Mouse (Mus musculus): ENCODE measurements at regions not wholly inside any gene's neighbourhood (a gene's known extent, or its start where the extent isn't known, plus 50 kb on each side); places are given as distances from the start of the nearest gene placed in this dataset.

GRCm38 (mm10) chr2:159278896-159279295, 484.3 kb downstream of the Dhx35 start:
- TF ChIP-seq CTCF (IDR thresholded peaks at IDR 0.05; ENCODE audit: control insufficient read depth, insufficient read depth, insufficient read length) (no peak), FOSL1 (IDR thresholded peaks at IDR 0.05; ENCODE audit: insufficient read depth, low read length, poor library complexity, severe bottlenecking) (no peak), CEBPB (IDR thresholded peaks at IDR 0.05; ENCODE audit: low read depth) (no peak)
